Mouse (Mus musculus) hindbrain, embryonic 13.5 days (tissue): Measurements from ENCODE around the gene Clpsl2. TPM values are rescaled to one million over a fixed set of nuclear protein-coding genes. Genes with fewer than 3 reads are reported as not detected.

ENCODE experiments used
- ATAC-seq: fragments of 200-750 bp; cut with Nextera tagmentation; 2 replicates; pipeline ENCODE4 v1.8.0; 2017; ENCODE audit warnings: moderate TSS enrichment; ENCODE audit not compliant: low FRiP score
- H3K27ac ChIP-seq: fragments of 300-500 bp; sonication (generic); 2 replicates; pipeline ENCODE4 v1.5.1; 2015; ENCODE audit warnings: inconsistent platforms, mild to moderate bottlenecking, moderate library complexity
- H3K27me3 ChIP-seq: fragments of 300-500 bp; sonication (generic); 2 replicates; pipeline ENCODE4 v1.6.1; 2015; ENCODE audit warnings: mild to moderate bottlenecking, inconsistent platforms
- H3K36me3 ChIP-seq: fragments of 300-500 bp; sonication (generic); 2 replicates; pipeline ENCODE4 v1.6.1; 2015; ENCODE audit warnings: mild to moderate bottlenecking, inconsistent platforms
- H3K4me1 ChIP-seq: fragments of 300-500 bp; sonication (generic); replicated peaks from 2 replicates; pipeline ENCODE4 v1.6.1; 2015; ENCODE audit warnings: inconsistent platforms
- H3K4me2 ChIP-seq: fragments of 300-500 bp; sonication (generic); 2 replicates; pipeline ENCODE4 v1.6.1; 2015; ENCODE audit warnings: inconsistent platforms, mild to moderate bottlenecking, moderate library complexity
- H3K4me3 ChIP-seq: fragments of 300-500 bp; sonication (generic); 2 replicates; pipeline ENCODE4 v1.5.1; 2015; ENCODE audit warnings: mild to moderate bottlenecking, inconsistent platforms
- H3K9ac ChIP-seq: fragments of 300-500 bp; sonication (generic); 2 replicates; pipeline ENCODE4 v1.6.1; 2015; ENCODE audit warnings: mild to moderate bottlenecking, inconsistent platforms
- H3K9me3 ChIP-seq: fragments of 300-500 bp; sonication (generic); 2 replicates; pipeline ENCODE4 v1.6.1; 2016; ENCODE audit warnings: inconsistent platforms
- WGBS: fragments of 180-500 bp; shearing (Covaris S2); methylation state at CpG from one replicate; pipeline ENCODE4 v1.1.7; 2015; 5-methylcytosine and 5-hydroxymethylcytosine counted together
- polyA plus RNA-seq: library from polyadenylated mRNA; unstranded; fragments of >200 nt; fragmentation: Nextera tagmentation; extraction: Ambion mirVana; gene quantifications from 2 replicates; pipeline ENCODE4 v1.2.1, GENCODE M21; 2015

The Clpsl2 gene
- polyA plus RNA-seq, 1 experiment from 2014 or later: not detected

DNA sequence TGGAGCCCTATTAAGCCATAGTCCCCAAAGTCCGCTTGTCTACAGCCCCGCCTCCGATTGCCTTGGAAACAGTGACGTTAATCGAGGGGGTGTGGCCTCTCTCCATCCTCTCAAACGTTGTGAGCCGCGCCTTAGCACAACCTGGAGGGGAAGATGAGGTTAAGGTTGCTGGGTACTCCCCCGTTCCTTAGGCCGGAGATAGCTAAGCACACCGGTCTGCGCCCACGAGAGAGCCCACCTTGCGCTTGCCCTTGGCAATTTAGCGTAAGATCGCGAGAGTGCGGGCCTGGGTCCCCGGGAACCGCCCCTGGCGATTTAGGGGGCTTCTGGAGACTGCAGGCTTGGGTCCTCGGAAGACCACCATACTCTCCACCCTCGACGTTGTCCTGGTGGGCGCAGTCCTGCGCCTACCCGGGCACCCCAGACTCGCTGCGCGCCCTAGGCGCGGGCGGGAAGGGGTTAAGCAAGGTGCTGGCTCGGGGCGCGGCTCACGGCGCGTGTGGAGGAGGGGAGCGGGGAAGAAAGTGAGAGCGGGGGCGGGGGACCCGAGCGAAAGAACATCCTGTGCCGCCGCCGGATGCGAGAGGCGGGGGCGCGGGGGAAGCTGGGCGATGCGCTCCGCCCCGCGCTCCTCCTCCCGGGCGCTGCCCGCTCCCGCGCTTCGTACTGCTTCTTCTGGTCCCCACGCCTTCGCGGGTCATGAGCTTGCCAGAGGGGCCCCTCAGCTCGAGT is 26.4 kb upstream of the Clpsl2 start:
- peak; percentile 86 for ATAC-seq
- Histone ChIP-seq H3K36me3 (no peaks in the 10 kb centered on the region), H3K27me3 (peaks cover 50% of the 10 kb centered on the region), H3K4me2 (peak overlapping the region; percentile 90), H3K9me3 (no peaks in the 10 kb centered on the region), H3K27ac (peak overlapping the region; percentile 94), H3K4me3 (peak overlapping the region; percentile 74), H3K4me1 (peaks cover 32% of the 10 kb centered on the region), H3K9ac (peak overlapping the region; percentile 89)
- WGBS: under 1% methylated on average over 64 of the region's 66 CpGs

GRCm38 (mm10) chr17:28523355-28524008 is 25.7 kb upstream of the Clpsl2 start:
- H3K9ac ChIP-seq: peak overlapping the region; percentile 89
- peak overlapping the region; percentile 74 for H3K4me3 ChIP-seq
- H3K27me3 ChIP-seq: peaks cover 53% of the 10 kb centered on the region
- peak overlapping the region; percentile 94 for H3K27ac ChIP-seq
- H3K9me3 ChIP-seq: no peaks in the 10 kb centered on the region
- H3K4me1 ChIP-seq: peaks cover 28% of the 10 kb centered on the region
- H3K4me2 ChIP-seq: peak overlapping the region; percentile 90
- WGBS: 8% methylated on average over 28 of the region's 28 CpGs
- no peaks in the 10 kb centered on the region for H3K36me3 ChIP-seq
- ATAC-seq: no peak

GRCm38 (mm10) chr17:28524009-28524695 is 25.1 kb upstream of the Clpsl2 start:
- H3K9me3 ChIP-seq: no peaks in the 10 kb centered on the region
- H3K9ac ChIP-seq: no peak overlapping the region
- ATAC-seq: no peak
- no peak overlapping the region for H3K4me3 ChIP-seq
- no peaks in the 10 kb centered on the region for H3K36me3 ChIP-seq
- no peak overlapping the region for H3K4me2 ChIP-seq
- peaks cover 49% of the 10 kb centered on the region for H3K27me3 ChIP-seq
- H3K4me1 ChIP-seq: peaks cover 23% of the 10 kb centered on the region
- no peak overlapping the region for H3K27ac ChIP-seq
- WGBS: 86% methylated on average over 23 of the region's 23 CpGs

- peaks cover 46% of the 10 kb centered on the region for H3K27me3 ChIP-seq
- no peak overlapping the region for H3K27ac ChIP-seq
- 78% methylated on average over 4 of the region's 4 CpGs for WGBS
- H3K4me3 ChIP-seq: no peak overlapping the region
- no peaks in the 10 kb centered on the region for H3K36me3 ChIP-seq
- H3K4me1 ChIP-seq: peaks cover 23% of the 10 kb centered on the region
- H3K9me3 ChIP-seq: no peaks in the 10 kb centered on the region
- no peak overlapping the region for H3K9ac ChIP-seq
- no peak overlapping the region for H3K4me2 ChIP-seq
- ATAC-seq: no peak
Measured at GRCm38 (mm10) chr17:28524831-28525430, 24.3 kb upstream of the Clpsl2 start.

DNA sequence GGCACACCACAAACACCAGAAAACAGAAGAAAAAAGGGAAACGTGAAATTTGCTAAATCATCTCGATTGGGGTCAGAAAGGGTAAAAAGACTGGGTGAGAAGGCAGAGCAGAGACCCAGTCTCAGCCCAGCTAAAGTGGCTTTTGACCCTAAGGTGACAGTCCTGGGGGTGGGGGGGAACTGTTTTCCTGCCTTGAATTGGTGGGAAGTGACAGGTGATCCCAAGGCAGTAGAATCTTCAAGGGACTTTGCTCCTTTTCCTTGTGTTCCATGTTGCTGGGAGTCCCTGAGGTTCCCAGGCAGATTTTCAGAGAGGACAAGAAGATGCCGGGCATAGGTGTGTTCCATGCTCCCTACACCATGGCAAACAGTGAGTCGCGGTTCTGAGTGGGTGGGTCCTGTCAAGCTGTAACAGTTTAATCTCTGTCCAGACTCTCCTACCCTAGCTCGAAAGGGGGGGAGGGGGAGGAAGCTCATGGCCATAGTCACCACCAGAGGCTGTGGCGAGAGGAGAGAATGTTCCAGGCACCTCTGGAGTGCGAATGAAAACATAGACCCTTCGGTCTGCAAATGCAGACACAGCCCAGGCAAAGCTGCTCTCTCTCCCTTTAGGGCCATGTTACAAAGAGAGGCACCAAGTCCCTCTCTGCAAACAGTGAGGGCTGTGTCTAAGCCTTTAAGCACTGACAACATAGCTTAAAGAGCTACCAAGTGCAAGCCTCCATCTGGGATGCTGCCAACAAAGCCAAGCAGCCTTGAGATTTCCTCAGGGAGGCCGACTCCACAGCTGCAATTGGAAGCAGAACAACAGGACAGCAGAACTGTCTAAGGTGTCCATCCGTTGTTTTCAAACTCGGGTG is 21.8 kb upstream of the Clpsl2 start:
- no peak overlapping the region for H3K27ac ChIP-seq
- peak overlapping the region; percentile 26; the same call in 1 of the 2 replicates for H3K4me2 ChIP-seq
- 56% methylated on average over 12 of the region's 12 CpGs for WGBS
- no peak overlapping the region for H3K4me3 ChIP-seq
- H3K36me3 ChIP-seq: no peaks in the 10 kb centered on the region
- no peak for ATAC-seq
- peaks cover 21% of the 10 kb centered on the region for H3K4me1 ChIP-seq
- H3K9ac ChIP-seq: peak overlapping the region; percentile 15; the same call in 1 of the 2 replicates
- peaks cover 44% of the 10 kb centered on the region for H3K27me3 ChIP-seq
- no peaks in the 10 kb centered on the region for H3K9me3 ChIP-seq

DNA sequence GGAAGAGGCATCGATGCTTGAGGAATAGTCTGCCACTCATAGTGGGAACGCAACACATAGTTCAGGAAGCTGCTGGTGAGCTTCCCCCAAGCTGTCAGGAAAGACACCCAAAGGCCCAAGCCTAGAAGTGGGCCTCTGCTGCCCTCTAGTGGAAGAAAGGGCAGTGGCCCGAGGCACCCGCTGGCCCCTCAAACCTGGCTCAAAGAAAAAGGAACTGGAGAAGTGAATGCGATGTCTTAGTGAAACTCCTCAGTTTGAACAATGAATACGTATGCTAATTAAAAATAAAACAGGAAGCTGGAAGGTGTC is 21.2 kb upstream of the Clpsl2 start:
- no peak for ATAC-seq

DNA sequence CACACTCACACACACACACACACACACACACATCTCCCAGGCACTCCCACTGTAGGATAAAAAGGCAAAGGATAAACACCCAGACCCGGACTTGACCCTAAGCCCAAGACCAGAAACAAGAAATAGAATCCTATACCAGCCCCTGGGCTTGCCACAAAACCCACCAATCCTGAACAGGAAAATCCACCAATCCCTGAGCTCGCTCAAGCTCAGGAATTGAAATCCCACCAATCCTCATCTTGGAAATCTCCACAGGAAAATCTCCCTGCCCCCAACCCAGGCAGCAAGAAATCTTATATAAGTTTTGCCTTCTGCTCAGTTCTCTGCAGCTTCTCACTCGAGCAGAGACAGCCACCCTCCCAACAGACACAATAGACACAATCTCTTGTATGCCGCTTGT is 20.1 kb upstream of the Clpsl2 start:
- H3K36me3 ChIP-seq: no peaks in the 10 kb centered on the region
- 69% methylated on average over 4 of the region's 4 CpGs for WGBS
- H3K4me3 ChIP-seq: no peak overlapping the region
- peaks cover 44% of the 10 kb centered on the region for H3K27me3 ChIP-seq
- no peaks in the 10 kb centered on the region for H3K9me3 ChIP-seq
- no peak for ATAC-seq
- peaks cover 13% of the 10 kb centered on the region for H3K4me1 ChIP-seq
- H3K4me2 ChIP-seq: no peak overlapping the region
- no peak overlapping the region for H3K27ac ChIP-seq
- H3K9ac ChIP-seq: no peak overlapping the region

More for the DNA sequence above, 21.2 kb upstream of the Clpsl2 start:
- H3K4me2 ChIP-seq: peak overlapping the region; percentile 26; the same call in 1 of the 2 replicates
- H3K36me3 ChIP-seq: no peaks in the 10 kb centered on the region
- peaks cover 48% of the 10 kb centered on the region for H3K27me3 ChIP-seq
- no peak overlapping the region for H3K4me3 ChIP-seq
- 8% methylated on average over 6 of the region's 6 CpGs for WGBS
- H3K9ac ChIP-seq: peak overlapping the region; percentile 15; the same call in 1 of the 2 replicates
- peaks cover 20% of the 10 kb centered on the region for H3K4me1 ChIP-seq
- no peaks in the 10 kb centered on the region for H3K9me3 ChIP-seq
- H3K27ac ChIP-seq: no peak overlapping the region

GRCm38 (mm10) chr17:28530506-28530905 is 18.7 kb upstream of the Clpsl2 start, which contains the start of gene Armc12:
Gene Armc12, plus strand, starts transcription at chr17:28530806.
- Histone ChIP-seq H3K36me3 (no peaks in the 10 kb centered on the region), H3K27ac (no peak within 1 kb of the TSS), H3K27me3 (peaks cover 34% of the 10 kb centered on the region), H3K4me2 (no peak within 1 kb of the TSS; the same call in 1 of the 2 replicates), H3K4me1 (peaks cover 13% of the 10 kb centered on the region), H3K9me3 (no peaks in the 10 kb centered on the region), H3K4me3 (no peak within 1 kb of the TSS), H3K9ac (no peak within 1 kb of the TSS)
- ATAC-seq: no peak
- 88% methylated on average over 6 of the region's 6 CpGs for WGBS

DNA sequence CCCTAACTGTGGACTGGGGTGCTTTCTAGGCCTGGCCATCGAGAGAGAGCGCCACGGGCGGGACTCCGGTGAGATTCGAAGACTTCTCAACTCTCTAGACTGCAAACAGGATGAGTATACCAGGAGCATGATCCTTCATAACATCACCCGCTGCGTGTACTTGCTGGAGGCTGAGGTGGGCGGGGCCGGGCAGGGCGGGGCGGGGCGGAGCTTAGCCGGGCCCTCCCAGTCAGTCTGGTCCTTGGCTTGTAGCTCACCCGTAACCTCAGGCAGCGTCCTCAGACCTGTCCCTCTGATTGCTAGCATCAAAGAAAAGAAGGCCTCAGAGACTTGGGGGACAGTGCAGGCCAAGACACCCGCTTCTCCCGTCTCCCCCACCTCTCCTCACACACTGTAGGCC is 17.3 kb upstream of the Clpsl2 start:
- H3K4me3 ChIP-seq: no peak overlapping the region
- 19% methylated on average over 18 of the region's 18 CpGs for WGBS
- H3K9ac ChIP-seq: no peak overlapping the region
- H3K27ac ChIP-seq: no peak overlapping the region
- no peaks in the 10 kb centered on the region for H3K9me3 ChIP-seq
- no peaks in the 10 kb centered on the region for H3K36me3 ChIP-seq
- no peak for ATAC-seq
- peaks cover 36% of the 10 kb centered on the region for H3K27me3 ChIP-seq
- H3K4me2 ChIP-seq: peak overlapping the region; percentile 23; the same call in 1 of the 2 replicates
- peaks cover 13% of the 10 kb centered on the region for H3K4me1 ChIP-seq

- Histone ChIP-seq H3K4me2 (no peak overlapping the region), H3K4me1 (peaks cover 10% of the 10 kb centered on the region), H3K9ac (no peak overlapping the region), H3K36me3 (no peaks in the 10 kb centered on the region), H3K27ac (no peak overlapping the region), H3K4me3 (no peak overlapping the region), H3K9me3 (0 out of 2 replicates have a peak, but pooled peaks cover under 1% of the 10 kb centered on the region), H3K27me3 (peaks cover 40% of the 10 kb centered on the region)
- ATAC-seq: no peak
- 85% methylated on average over 7 of the region's 7 CpGs for WGBS
Measured at GRCm38 (mm10) chr17:28532557-28532956, 16.7 kb upstream of the Clpsl2 start.

DNA sequence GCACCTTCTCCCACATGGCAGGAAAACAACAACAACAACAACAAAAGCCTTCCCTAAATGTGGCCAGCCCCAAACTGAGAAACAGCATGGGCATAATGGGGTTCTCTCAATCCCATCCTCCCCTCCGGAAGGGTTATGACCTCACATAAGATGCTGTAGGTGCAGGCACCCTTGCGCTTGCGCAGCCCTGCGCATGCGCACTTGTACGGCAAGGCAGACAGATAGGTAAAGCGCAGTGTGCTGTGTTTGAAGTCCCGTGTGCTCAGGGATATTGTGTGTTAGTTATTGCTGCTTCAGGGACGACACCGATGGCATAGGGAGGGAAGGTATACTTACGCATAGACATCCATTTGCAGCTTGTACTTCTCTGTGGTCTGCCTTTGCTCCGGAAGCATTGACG is 15.9 kb upstream of the Clpsl2 start:
- H3K4me3 ChIP-seq: no peak overlapping the region
- no peak overlapping the region for H3K4me2 ChIP-seq
- H3K36me3 ChIP-seq: no peaks in the 10 kb centered on the region
- H3K9ac ChIP-seq: no peak overlapping the region
- H3K27me3 ChIP-seq: peaks cover 41% of the 10 kb centered on the region
- 89% methylated on average over 13 of the region's 13 CpGs for WGBS
- peaks cover 5% of the 10 kb centered on the region for H3K4me1 ChIP-seq
- ATAC-seq: no peak
- 0 out of 2 replicates have a peak, but pooled peaks cover 8% of the 10 kb centered on the region for H3K9me3 ChIP-seq
- no peak overlapping the region for H3K27ac ChIP-seq
